Mouse (Mus musculus) kidney, postnatal 25 days (tissue): Measurements from ENCODE around the gene Arsb.

ENCODE experiments used
- DNase-seq, 2 experiments: peaks; one replicate each; pipeline ENCODE4 v3.0.0; 2021; ENCODE audit warnings: mixed read lengths in 2 of 2

Arsb gene

GRCm38 (mm10) chr13:93989736-93990611 is 218.5 kb downstream of the Arsb start:
- peak; percentile 52 to 73 for DNase-seq

- DNase-seq, result no peak
These were observed 219.4 kb downstream of the Arsb start for GRCm38 (mm10) chr13:93990841-93991240.

- no peak for DNase-seq
These were observed 221.0 kb downstream of the Arsb start for GRCm38 (mm10) chr13:93992342-93992882.
